Mouse (Mus musculus) layer of hippocampus, adult 8-10 months (tissue): ENCODE measurements around the gene Xlr3a. TPM values are rescaled to one million over a fixed set of nuclear protein-coding genes. Genes with fewer than 3 reads are reported as not detected.
"Not testable (repeated sequence)": the region's sequence is repeated elsewhere in the genome, so short reads cannot be mapped to it uniquely, and the experiment has no call there.

ENCODE experiments used
- DNase-seq, 2 experiments: peaks; one replicate each; pipeline ENCODE4 v3.0.0; 2022; ENCODE audit warnings: low spot score in 2 of 2
- total RNA-seq, 4 experiments: library from RNA; stranded (reverse); gene quantifications; 2 replicates each; pipeline ENCODE4 v1.2.4; 2022

Gene Xlr3a
- total RNA-seq, result 1 to 10 TPM in 2 of 4 experiments, under 1 TPM in 2; 0.45 to 7.2 (median 1.5) TPM

DNA sequence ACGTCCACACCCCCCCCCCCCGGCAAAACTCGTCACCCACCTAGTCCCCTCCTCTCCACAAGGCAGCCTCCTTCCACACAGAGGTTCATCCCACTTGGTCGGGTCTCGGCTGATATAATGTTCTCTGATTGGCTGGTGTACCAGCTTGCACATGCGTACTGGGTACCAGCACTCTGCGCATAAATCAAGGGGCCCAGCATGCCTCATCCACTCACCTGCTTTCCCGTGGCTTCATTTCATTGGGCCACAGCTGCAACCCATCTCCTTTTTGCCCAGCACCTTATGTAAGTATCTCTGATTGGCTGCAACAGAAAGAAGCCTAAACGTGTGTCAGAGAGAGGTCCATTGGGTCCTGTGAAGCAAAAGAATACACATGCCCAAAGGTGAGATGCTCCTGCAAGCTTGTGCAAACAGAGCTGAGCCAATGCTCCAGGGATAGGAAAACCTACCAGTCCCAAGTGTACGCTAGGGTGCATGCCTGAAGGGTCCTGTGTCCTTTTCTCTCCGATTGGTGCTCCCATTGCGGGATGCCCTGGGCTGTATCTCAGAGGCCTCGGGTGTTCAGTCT lies at the start of gene Xlr3a:
TSS of gene Xlr3a (minus strand) at position 155 of the 568 bp plus-strand sequence.
- DNase-seq, result not testable (repeated sequence)

DNA sequence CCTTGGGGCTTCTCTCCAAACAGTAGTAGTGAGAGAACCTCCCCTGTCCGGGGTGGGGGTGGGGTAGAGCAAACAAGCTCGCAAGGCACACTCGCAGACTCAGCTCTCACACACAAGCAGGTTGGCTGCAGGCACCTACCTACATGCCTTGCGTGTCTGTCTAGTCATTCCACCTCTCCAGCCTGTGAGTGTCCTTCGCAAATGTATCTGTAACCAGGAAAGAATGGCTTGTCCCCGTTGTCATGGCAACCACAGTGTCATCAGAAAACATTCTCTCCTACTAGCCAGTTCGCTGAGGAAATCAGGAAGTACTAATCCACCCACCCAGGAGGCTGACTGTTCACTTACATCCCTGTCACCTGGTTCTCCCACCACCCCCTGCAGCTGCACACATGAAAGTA lies 46.3 kb upstream of the Xlr3a start:
- not testable (repeated sequence) for DNase-seq

DNA sequence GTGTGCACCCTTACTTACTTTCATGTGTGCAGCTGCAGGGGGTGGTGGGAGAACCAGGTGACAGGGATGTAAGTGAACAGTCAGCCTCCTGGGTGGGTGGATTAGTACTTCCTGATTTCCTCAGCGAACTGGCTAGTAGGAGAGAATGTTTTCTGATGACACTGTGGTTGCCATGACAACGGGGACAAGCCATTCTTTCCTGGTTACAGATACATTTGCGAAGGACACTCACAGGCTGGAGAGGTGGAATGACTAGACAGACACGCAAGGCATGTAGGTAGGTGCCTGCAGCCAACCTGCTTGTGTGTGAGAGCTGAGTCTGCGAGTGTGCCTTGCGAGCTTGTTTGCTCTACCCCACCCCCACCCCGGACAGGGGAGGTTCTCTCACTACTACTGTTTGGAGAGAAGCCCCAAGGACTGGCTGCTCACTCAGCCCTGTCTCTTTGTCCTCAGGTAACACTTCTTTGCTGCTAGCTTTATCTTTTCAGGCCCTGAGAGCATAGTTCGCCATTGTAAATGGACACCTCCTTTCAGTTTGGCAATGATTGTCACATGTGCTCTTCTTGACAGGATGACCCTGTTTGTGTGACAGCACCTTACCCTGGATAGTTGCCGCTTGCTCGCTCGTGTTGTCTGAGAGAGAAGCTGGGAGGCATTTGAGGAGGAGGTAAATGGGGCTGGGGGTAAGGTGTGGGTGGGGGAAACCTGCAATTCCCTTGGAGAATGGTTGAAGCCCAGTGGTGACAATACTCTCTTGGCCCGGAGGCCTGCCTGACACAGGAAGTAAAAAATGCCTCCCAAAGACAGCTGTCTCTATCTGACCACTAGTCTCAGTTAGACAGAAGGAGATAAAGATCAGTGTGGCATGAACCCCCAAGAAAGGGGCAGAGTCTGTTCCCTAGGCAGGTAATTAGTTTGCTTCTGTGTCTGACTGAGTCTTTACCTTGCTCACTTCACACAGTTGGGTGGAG lies 26.2 kb upstream of the Xlr3a start:
- not testable (repeated sequence) for DNase-seq

DNA sequence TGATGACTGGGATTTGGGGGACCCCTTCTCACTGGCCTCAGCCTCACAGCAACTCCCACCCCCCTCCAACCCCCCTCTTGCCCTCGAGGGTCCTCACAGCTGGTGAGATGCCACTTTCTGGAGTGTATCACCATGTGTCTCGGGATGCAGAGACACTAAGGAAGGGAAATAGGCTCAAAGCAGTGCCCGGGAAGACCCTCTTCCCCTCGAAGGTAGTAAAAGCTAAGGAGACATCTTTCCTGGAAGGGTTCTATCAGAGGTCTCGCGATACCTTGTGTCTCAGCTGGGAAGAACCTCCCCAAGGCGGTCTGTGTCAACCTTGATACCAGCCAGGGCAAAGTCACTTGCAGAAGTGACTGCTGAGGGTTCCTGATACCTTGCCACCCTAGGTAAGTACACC lies 19.9 kb upstream of the Xlr3a start, which contains the start of gene Gm14685:
TSS of gene Gm14685 (plus strand) at position 301 of the 400 bp plus-strand sequence.
- not testable (repeated sequence) for DNase-seq

DNA sequence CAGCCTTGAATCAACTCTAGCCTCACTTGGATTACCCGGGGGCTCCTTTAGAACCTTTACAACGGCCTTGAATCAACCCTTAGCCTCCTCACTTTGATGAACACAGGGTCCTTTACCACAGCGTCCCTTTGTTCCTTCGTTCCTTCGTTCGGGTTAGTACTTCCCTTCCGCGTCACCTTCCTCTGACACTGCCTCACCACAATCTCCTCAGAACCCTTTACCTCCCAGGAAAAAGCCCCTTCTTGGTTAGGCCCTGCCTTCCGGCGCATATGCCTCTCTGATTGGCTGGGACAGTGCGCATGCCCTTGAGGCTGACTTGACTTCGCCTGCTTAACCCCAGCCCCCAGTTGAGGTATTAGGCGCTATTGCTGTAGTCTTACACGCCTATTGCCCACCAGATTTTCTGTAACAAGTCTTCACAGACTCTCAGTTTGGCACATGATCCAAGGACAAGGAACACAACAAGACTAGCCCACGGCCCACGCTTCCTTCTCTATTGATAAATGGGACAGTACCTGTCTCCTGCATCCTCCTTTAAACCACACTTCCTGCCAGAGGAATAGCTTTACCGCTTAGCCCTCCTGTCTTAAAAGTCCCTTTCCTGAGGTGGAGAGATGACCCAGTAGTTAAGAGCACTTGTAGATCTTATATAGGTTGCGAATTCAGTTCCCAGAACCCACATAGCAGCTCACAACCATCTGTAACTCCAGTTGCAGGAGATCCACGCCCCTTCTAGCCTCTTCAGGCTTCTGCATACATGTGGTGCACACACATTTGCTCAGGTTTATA lies 14.4 kb downstream of the Xlr3a start, which contains the start of gene Xlr4a:
TSS of gene Xlr4a (minus strand) at position 212 of the 789 bp plus-strand sequence.
- DNase-seq, result not testable (repeated sequence)

DNA sequence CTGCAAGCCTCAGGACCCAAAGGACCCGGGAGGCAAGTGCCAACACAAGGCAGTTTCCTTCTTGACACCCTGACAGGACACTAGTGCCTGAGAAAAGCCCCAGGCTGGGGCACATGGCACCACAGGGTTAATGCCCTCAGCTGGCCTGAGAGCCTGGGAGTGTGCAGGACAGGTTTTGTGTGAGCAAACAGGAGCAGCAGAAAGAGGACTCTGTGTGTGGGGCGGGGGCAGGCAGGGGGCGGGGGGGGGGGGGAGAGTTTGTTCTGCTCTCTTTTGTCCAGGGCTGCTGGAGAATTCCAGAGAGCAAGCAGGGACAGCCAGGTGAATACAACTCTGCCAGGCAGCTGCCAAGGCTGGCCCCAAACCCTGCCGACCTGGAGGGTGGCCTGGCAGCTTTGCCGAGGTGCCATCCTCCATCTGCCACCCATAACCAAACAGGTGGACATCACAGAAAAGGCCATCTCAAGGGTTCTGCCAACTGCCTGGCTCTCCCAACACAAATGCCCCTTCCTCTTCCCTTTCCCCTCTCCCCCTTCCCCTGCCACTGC lies 30.1 kb downstream of the Xlr3a start:
- DNase-seq, result not testable (repeated sequence)

DNA sequence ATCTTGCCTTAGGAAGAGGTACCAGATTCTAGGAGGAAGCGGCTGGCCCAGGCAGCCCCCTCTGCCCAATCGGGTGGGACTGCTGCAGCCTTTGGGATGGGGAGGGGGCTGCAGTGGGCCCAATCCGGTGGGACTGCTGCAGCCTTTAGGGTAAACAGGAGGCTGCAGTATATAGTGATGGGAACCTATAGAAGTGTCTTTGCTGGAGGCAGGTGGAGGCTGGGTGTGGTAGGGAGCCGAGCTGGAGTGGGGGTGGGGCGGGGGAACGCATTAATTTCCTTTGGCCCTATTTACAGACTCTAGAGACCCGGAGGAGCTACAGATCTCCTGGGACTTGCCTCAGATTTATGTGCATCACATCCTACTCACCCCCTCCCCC lies 32.5 kb downstream of the Xlr3a start, which contains the start of gene Pnma3:
TSS of gene Pnma3 (plus strand) at position 373 of the 379 bp plus-strand sequence.
- no peak for DNase-seq

DNA sequence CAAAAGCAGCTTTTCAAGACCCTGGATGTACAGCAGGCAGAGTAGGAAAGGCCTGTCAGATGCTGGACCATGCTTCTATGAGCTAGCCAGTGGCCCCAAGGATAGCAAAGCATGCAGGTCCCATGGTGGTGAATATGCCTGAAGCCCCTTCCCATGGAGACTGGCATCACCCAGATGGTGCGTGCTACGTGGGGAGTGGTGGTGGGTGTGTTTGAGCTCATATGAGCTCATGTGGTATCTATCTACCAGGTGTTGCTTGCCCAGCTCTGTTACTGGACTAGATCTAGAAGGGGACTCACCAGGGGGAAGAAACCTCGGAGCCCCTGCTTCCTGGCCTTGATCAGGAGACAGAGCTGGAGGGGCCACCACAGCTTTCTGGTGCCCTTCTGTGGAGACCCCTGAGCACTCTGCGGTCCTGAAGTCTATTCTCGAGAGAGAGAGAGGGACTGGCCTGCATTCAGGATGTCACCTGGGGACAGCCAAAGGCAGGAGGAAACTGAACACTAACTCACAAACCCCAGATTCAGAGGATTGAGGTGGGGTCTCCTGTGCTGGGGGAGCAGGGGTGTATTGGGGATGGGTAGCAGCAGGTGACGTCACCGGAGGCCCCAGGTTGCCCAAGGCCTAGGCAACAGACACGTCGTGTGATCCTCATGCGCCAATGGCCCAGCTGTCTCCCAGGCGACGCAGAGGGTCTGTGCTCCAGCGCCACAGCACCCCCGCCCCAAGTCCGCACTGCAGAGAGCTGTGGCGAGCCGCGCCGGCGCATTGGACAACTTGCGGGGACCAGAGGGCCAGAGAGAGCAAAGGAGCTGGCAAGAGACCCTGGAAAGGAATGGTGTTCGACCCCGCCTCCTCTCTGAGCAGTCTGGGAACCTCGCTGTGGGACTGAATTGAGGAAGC lies 33.1 kb downstream of the Xlr3a start:
- DNase-seq, result peak in 1 of 2 experiments; percentile 32

DNA sequence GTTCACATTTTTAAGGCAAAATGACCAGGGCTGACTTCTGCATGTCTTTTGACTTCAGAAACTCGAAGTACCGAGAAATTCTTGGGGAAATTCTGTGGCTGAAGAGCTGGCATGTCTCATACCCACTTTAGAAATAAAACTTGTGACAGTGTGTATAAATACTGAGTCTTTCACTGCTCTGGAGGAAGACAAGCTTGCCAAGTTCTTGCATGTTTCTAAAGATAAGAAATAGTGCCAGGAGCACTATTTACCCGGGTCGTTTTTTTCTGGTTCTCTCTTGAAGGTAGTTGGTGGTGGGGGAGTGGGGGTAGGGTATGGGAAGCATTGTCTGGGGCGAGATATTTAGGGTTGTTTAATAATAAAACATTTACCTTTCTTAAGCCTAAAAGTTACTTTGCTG lies 34.6 kb downstream of the Xlr3a start:
- no peak for DNase-seq

DNA sequence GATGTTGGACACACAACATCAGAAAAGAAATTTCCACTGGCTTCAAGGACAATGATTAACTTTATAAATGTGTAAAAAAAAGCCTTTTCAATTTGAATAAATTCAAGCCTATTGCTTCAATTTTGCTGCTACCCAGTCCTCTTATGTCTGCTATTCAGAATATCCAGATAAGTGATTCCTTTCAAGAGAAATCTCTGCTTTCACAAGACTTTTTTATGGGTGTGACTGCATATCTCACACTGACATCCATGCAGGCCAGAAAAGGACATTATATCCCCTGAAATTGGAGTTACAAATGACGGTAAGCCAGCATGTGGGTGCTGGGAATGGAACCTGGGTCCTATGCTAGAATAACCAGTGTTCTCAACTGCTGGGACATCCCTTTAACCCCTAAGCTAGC lies 35.4 kb downstream of the Xlr3a start:
- DNase-seq, result no peak

DNA sequence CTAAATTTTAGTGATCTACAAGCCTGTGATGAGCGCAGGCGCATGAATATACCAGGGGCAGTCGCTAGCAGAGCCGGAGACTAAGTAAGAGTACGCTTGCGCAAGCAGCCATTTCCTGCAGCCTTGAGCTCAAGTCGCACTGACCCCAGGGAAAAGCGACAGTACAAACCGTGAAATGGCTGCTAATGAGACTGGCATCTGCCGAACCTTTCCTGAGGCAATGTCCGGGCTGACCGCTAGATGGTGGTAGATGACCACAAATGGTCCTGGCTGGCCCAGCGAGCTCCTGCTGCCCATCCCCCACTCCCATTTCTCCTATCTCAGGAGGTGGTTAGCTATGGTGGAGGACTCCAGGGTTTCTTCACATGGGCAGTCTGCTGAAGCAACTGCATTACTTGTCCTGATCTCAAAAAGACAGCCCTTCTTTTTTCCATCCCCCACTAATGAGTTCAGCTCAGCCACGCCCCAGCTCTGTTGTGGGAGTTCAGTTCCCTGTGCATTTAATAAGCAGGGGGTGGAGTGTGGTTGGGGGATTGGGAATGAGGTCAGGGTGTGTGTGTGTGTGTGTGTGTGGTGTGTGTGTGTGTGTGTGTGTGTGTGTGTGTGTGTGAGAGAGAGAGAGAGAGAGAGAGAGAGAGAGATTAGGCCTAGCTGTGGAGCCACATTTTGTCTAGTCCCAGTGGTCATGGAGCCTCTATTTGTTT lies 42.9 kb downstream of the Xlr3a start:
- DNase-seq, result peak; percentile 91 to 95

DNA sequence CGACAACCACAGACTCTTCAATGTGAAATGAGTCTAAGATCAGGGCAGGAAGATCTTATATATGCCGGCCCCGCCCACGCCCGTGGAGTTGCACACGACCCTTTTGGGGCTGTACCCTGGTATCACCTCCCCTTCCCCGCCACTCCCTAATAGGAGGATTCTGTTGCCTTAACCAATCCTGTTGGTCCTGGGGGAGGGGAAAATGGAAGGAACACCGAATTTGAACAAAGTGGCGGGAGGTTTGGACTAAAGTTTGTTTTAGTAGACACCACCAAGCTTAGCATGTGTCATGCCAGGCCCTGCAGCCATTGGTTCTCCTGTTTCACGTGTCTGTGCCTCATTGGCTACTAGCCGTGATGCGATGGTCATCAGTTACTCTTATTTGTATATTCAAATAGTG lies 57.2 kb downstream of the Xlr3a start:
- DNase-seq, result no peak

DNA sequence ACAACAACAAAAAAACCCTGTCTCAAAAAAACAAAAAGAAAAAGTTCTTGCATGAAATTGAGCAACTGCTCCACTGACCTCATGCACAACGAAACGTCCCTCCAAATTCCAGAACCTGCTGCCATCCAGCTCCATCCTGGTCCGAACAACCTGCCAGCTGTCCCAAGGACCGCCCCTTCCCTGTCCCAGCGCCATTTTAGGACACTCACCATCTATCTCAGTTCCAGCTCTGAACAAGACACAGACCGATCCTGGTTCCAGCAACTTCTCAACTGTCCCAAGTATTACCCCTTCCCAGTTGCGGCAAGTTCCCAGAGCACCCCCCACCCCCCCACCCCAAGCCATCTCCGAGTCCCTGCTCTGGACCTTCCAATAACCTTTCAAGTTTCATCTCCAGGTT lies 58.1 kb downstream of the Xlr3a start:
- no peak for DNase-seq

DNA sequence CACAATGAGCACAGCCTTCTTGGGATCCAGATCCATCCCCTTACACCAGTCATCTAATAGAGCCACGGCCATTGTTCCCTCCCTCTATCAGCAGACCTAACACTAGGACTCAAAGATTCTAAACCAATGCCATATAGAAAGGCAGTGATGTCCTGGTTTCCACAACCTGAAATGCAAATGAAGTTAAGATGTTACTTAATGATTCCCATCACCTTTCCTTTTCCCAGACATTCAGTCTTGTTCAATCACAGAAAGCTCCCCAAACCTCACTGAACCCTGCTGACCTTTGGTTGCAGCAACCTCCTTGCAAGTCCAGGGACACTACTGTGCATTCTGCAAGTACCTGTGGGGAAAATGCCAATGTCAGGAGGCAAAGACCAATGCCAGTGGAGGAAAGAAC lies 59.9 kb downstream of the Xlr3a start, which contains the start of gene Pnma5:
TSS of gene Pnma5 (minus strand) at position 101 of the 400 bp plus-strand sequence.
- no peak for DNase-seq

Other genes starting within 250 kb of the Xlr3a start
- gene Cetn2, start 178.7 kb downstream of the Xlr3a start, total RNA-seq, result 10 to 100 TPM; 45.5 to 58.5 (median 54.8) TPM
- 10 to 100 TPM; 21.4 to 30.5 (median 27.3) TPM for gene Nsdhl, start 178.5 kb downstream of the Xlr3a start, total RNA-seq
- 1 to 10 TPM; 1.3 to 1.8 (median 1.5) TPM for gene Zfp185, start 109.8 kb downstream of the Xlr3a start, total RNA-seq
- gene Pnma5, start 60.0 kb downstream of the Xlr3a start, total RNA-seq, result 1 to 10 TPM in 1 of 4 experiments, under 1 TPM in 3; 0.20 to 1.1 (median 0.41) TPM
- 10 to 100 TPM; 18.6 to 27.3 (median 22.1) TPM for gene Pnma3, start 32.3 kb downstream of the Xlr3a start, total RNA-seq
- 1 to 10 TPM in 2 of 4 experiments, under 1 TPM in 1, not detected in 1; 0.74 to 3.9 (median 1.5) TPM for gene Xlr4a, start 14.6 kb downstream of the Xlr3a start, total RNA-seq
- gene Gm14685, start 20.0 kb upstream of the Xlr3a start, total RNA-seq, result 1 to 10 TPM; 1.3 to 2.5 (median 1.7) TPM
- not detected for gene Xlr5b, start 51.7 kb upstream of the Xlr3a start, total RNA-seq
- 1 to 10 TPM; 1.4 to 2.6 (median 1.8) TPM for gene DXBay18, start 52.4 kb upstream of the Xlr3a start, total RNA-seq
- not detected for gene Spin2d, start 79.9 kb upstream of the Xlr3a start, total RNA-seq
- 10 to 100 TPM in 2 of 4 experiments, 1 to 10 TPM in 1, under 1 TPM in 1; 0.30 to 13.5 (median 6.2) TPM for gene Xlr3b, start 95.1 kb upstream of the Xlr3a start, total RNA-seq
- gene Xlr4b, start 117.2 kb upstream of the Xlr3a start, total RNA-seq, result 1 to 10 TPM in 2 of 4 experiments, under 1 TPM in 1, not detected in 1; 0.41 to 2.6 (median 1.9) TPM
- gene F8a, start 131.2 kb upstream of the Xlr3a start, total RNA-seq, result 10 to 100 TPM; 12.3 to 14.4 (median 12.6) TPM
- gene Xlr4c, start 146.0 kb upstream of the Xlr3a start, total RNA-seq, result not detected
- under 1 TPM in 1 of 4 experiments, not detected in 3; 0.30 TPM for gene Xlr3c, start 168.3 kb upstream of the Xlr3a start, total RNA-seq
- not detected for gene Xlr5a, start 195.9 kb upstream of the Xlr3a start, total RNA-seq
- gene Xlr5c, start 195.9 kb upstream of the Xlr3a start, total RNA-seq, result not detected
- not detected for gene Gm45015, start 239.7 kb upstream of the Xlr3a start, total RNA-seq
- gene Zfp275, start 245.5 kb upstream of the Xlr3a start, total RNA-seq, result 10 to 100 TPM; 11.6 to 13.9 (median 12.9) TPM